Mouse (Mus musculus) neural tube, embryonic 11.5 days (tissue): ENCODE measurements at regions not wholly inside any gene's neighbourhood (a gene's known extent, or its start where the extent isn't known, plus 50 kb on each side); places are given as distances from the start of the nearest gene placed in this dataset.

Experiments
- ATAC-seq: fragments of 200-750 bp; cut with Nextera tagmentation; 2 replicates; pipeline ENCODE4 v1.8.0; 2017; ENCODE audit warnings: moderate number of reproducible peaks, mild to moderate bottlenecking, moderate TSS enrichment, moderate library complexity; ENCODE audit not compliant: insufficient read depth, low FRiP score, low TSS enrichment
- DNase-seq: peaks from one replicate; pipeline ENCODE4 v3.0.0-alpha.2; 2015; ENCODE audit warnings: low spot score
- H3K27ac ChIP-seq: fragments of 300-500 bp; sonication (generic); 2 replicates; pipeline ENCODE4 v1.5.1; 2014; ENCODE audit warnings: low read depth, mild to moderate bottlenecking, low read length
- H3K27me3 ChIP-seq: fragments of 300-500 bp; sonication (generic); 2 replicates; pipeline ENCODE4 v1.6.1; 2014; ENCODE audit warnings: mild to moderate bottlenecking, low read length, mixed read lengths; ENCODE audit not compliant: control insufficient read depth, insufficient read depth
- H3K36me3 ChIP-seq: fragments of 300-500 bp; sonication (generic); 2 replicates; pipeline ENCODE4 v1.6.1; 2014; ENCODE audit warnings: mild to moderate bottlenecking, low read length, moderate library complexity, mixed read lengths; ENCODE audit not compliant: control insufficient read depth, insufficient read depth
- H3K4me1 ChIP-seq: fragments of 300-500 bp; sonication (generic); 2 replicates; pipeline ENCODE4 v1.6.1; 2014; ENCODE audit warnings: low read length, mixed read lengths; ENCODE audit not compliant: control insufficient read depth, insufficient read depth
- H3K4me2 ChIP-seq: fragments of 300-500 bp; sonication (generic); 2 replicates; pipeline ENCODE4 v1.6.1; 2014; ENCODE audit warnings: low read depth, mild to moderate bottlenecking, moderate library complexity
- H3K4me3 ChIP-seq: fragments of 300-500 bp; sonication (generic); 2 replicates; pipeline ENCODE4 v1.5.1; 2014; ENCODE audit warnings: low read depth, low read length
- H3K9ac ChIP-seq: fragments of 300-500 bp; sonication (generic); 2 replicates; pipeline ENCODE4 v1.6.1; 2014; ENCODE audit warnings: mild to moderate bottlenecking, low read length
- H3K9me3 ChIP-seq: fragments of 300-500 bp; sonication (generic); 2 replicates; pipeline ENCODE4 v1.6.1; 2016; ENCODE audit warnings: low read length; ENCODE audit not compliant: control insufficient read depth
- WGBS: fragments of 180-500 bp; shearing (Covaris S2); extraction: QIAGEN DNeasy Blood & Tissue Kit; methylation state at CpG from one replicate; pipeline ENCODE4 v1.1.7; 2014; 5-methylcytosine and 5-hydroxymethylcytosine counted together

GRCm38 (mm10) chr2:28336349-28337309, 110.0 kb upstream of the Ppp1r26 start:
- Histone ChIP-seq H3K4me1 (0 out of 2 replicates have a peak, but pooled peaks cover 3% of the 10 kb centered on the region), H3K9ac (no peak overlapping the region), H3K27me3 (no peaks in the 10 kb centered on the region), H3K9me3 (no peaks in the 10 kb centered on the region), H3K36me3 (no peaks in the 10 kb centered on the region), H3K4me3 (no peak overlapping the region), H3K4me2 (no peak overlapping the region), H3K27ac (no peak overlapping the region)
- ATAC-seq: no peak
- WGBS: 80% methylated on average over 17 of the region's 17 CpGs
- no peak for DNase-seq

GRCm38 (mm10) chr2:28337561-28337960, 109.0 kb upstream of the Ppp1r26 start:
- no peaks in the 10 kb centered on the region for H3K27me3 ChIP-seq
- H3K36me3 ChIP-seq: no peaks in the 10 kb centered on the region
- H3K27ac ChIP-seq: no peak overlapping the region
- WGBS: 79% methylated on average over 5 of the region's 5 CpGs
- no peak overlapping the region for H3K4me3 ChIP-seq
- H3K9ac ChIP-seq: no peak overlapping the region
- no peak for ATAC-seq
- 0 out of 2 replicates have a peak, but pooled peaks cover 3% of the 10 kb centered on the region for H3K4me1 ChIP-seq
- H3K4me2 ChIP-seq: no peak overlapping the region
- DNase-seq: no peak
- no peaks in the 10 kb centered on the region for H3K9me3 ChIP-seq

GRCm38 (mm10) chr2:28341304-28341703, 105.3 kb upstream of the Ppp1r26 start:
- H3K9ac ChIP-seq: no peak overlapping the region
- no peaks in the 10 kb centered on the region for H3K36me3 ChIP-seq
- no peaks in the 10 kb centered on the region for H3K27me3 ChIP-seq
- DNase-seq (no peak), ATAC-seq (no peak)
- no peaks in the 10 kb centered on the region for H3K4me1 ChIP-seq
- H3K4me3 ChIP-seq: no peak overlapping the region
- no peaks in the 10 kb centered on the region for H3K9me3 ChIP-seq
- H3K4me2 ChIP-seq: no peak overlapping the region
- 94% methylated on average over 2 of the region's 2 CpGs for WGBS
- H3K27ac ChIP-seq: no peak overlapping the region

- no peak overlapping the region for H3K4me2 ChIP-seq
- no peaks in the 10 kb centered on the region for H3K9me3 ChIP-seq
- WGBS: 86% methylated on average over 4 of the region's 4 CpGs
- no peak for ATAC-seq
- no peaks in the 10 kb centered on the region for H3K27me3 ChIP-seq
- no peak for DNase-seq
- H3K36me3 ChIP-seq: no peaks in the 10 kb centered on the region
- no peaks in the 10 kb centered on the region for H3K4me1 ChIP-seq
- no peak overlapping the region for H3K9ac ChIP-seq
- no peak overlapping the region for H3K27ac ChIP-seq
- H3K4me3 ChIP-seq: no peak overlapping the region
These were observed 98.1 kb upstream of the Ppp1r26 start for GRCm38 (mm10) chr2:28348453-28348852.

- no peaks in the 10 kb centered on the region for H3K36me3 ChIP-seq
- H3K4me1 ChIP-seq: no peaks in the 10 kb centered on the region
- H3K27me3 ChIP-seq: no peaks in the 10 kb centered on the region
- 88% methylated on average over 8 of the region's 8 CpGs for WGBS
- no peak overlapping the region for H3K4me2 ChIP-seq
- no peak overlapping the region for H3K9ac ChIP-seq
- no peak for DNase-seq
- H3K27ac ChIP-seq: no peak overlapping the region
- no peak overlapping the region for H3K4me3 ChIP-seq
- H3K9me3 ChIP-seq: no peaks in the 10 kb centered on the region
- no peak for ATAC-seq
These were observed 96.7 kb upstream of the Ppp1r26 start for GRCm38 (mm10) chr2:28349911-28350310.

- no peak overlapping the region for H3K4me2 ChIP-seq
- no peaks in the 10 kb centered on the region for H3K36me3 ChIP-seq
- no peak overlapping the region for H3K9ac ChIP-seq
- H3K27me3 ChIP-seq: no peaks in the 10 kb centered on the region
- 91% methylated on average over 10 of the region's 10 CpGs for WGBS
- ATAC-seq (no peak), DNase-seq (no peak)
- no peak overlapping the region for H3K27ac ChIP-seq
- no peaks in the 10 kb centered on the region for H3K9me3 ChIP-seq
- no peaks in the 10 kb centered on the region for H3K4me1 ChIP-seq
- H3K4me3 ChIP-seq: no peak overlapping the region
These were observed 95.2 kb upstream of the Ppp1r26 start for GRCm38 (mm10) chr2:28351445-28351844.

GRCm38 (mm10) chr2:28352903-28353302, 93.7 kb upstream of the Ppp1r26 start:
- Histone ChIP-seq H3K4me1 (no peaks in the 10 kb centered on the region), H3K9ac (no peak overlapping the region), H3K27ac (no peak overlapping the region), H3K4me3 (no peak overlapping the region), H3K9me3 (no peaks in the 10 kb centered on the region), H3K36me3 (no peaks in the 10 kb centered on the region), H3K4me2 (no peak overlapping the region), H3K27me3 (no peaks in the 10 kb centered on the region)
- no peak for DNase-seq
- no peak for ATAC-seq
- 80% methylated on average over 1 of the region's 1 CpGs for WGBS

GRCm38 (mm10) chr2:28362199-28362598, 84.4 kb upstream of the Ppp1r26 start:
- Histone ChIP-seq H3K4me3 (no peak overlapping the region), H3K4me2 (no peak overlapping the region), H3K9me3 (no peaks in the 10 kb centered on the region), H3K4me1 (no peaks in the 10 kb centered on the region), H3K9ac (no peak overlapping the region), H3K27me3 (no peaks in the 10 kb centered on the region), H3K27ac (no peak overlapping the region), H3K36me3 (no peaks in the 10 kb centered on the region)
- ATAC-seq: no peak
- 64% methylated on average over 6 of the region's 6 CpGs for WGBS
- DNase-seq: no peak

DNA sequence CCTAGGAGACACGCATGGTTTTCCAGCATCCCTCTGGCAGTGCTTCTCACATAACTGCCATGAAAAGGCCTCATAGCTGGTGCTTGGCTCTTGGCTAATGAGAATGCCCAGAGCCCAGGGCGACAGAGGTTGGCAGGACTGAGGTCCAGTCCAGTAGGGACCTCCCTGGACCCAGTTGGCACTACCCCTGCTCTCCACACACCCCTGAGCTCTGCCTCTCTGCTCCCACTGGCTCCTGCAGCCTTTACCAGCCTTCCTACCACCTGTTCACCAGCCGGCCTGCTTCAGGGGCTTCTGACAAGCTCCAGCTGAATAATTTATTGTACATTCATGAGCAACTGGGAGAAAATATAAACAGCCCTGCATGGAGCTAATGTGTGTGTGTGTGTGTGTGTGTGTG, 82.0 kb upstream of the Ppp1r26 start:
- Histone ChIP-seq H3K36me3 (no peaks in the 10 kb centered on the region), H3K27ac (no peak overlapping the region), H3K9ac (no peak overlapping the region), H3K9me3 (no peaks in the 10 kb centered on the region), H3K4me1 (no peaks in the 10 kb centered on the region), H3K27me3 (no peaks in the 10 kb centered on the region), H3K4me2 (no peak overlapping the region), H3K4me3 (no peak overlapping the region)
- WGBS: 69% methylated on average over 3 of the region's 3 CpGs
- no peak for DNase-seq
- ATAC-seq: no peak
